Mouse (Mus musculus) kidney, adult 2 months (tissue): ENCODE results near the gene Ripor2. TPM values are rescaled to one million over a fixed set of nuclear protein-coding genes. Genes with fewer than 3 reads are reported as not detected.

Experiments
- DNase-seq: peaks from one replicate; pipeline ENCODE4 v3.0.0; 2021
- H3K27ac ChIP-seq: fragments of 200-500 bp; 2 replicates; pipeline ENCODE4 v1.5.1; 2012; ENCODE audit warnings: low read depth, low read length, control low read depth, inconsistent platforms; ENCODE audit not compliant: insufficient read depth
- H3K27me3 ChIP-seq: fragments of 200-500 bp; replicated peaks from 2 replicates; pipeline ENCODE4 v1.6.1; 2012; ENCODE audit warnings: mild to moderate bottlenecking, moderate library complexity, low read length, inconsistent platforms; ENCODE audit not compliant: control insufficient read depth, insufficient read depth
- H3K36me3 ChIP-seq: fragments of 200-500 bp; 2 replicates; pipeline ENCODE4 v1.6.1; 2012; ENCODE audit warnings: mild to moderate bottlenecking, moderate library complexity, low read length, inconsistent platforms; ENCODE audit not compliant: control insufficient read depth, insufficient read depth
- H3K4me1 ChIP-seq: fragments of 200-500 bp; 2 replicates; pipeline ENCODE4 v1.6.1; 2011; ENCODE audit warnings: low read length; ENCODE audit not compliant: control insufficient read depth, insufficient read depth
- H3K4me3 ChIP-seq: fragments of 200-500 bp; 2 replicates; pipeline ENCODE4 v1.5.1; 2011; ENCODE audit warnings: mild to moderate bottlenecking, low read depth, low read length, control low read depth; ENCODE audit not compliant: insufficient read depth
- CTCF ChIP-seq: fragments of 200-500 bp; conservative IDR thresholded peaks from 2 replicates; pipeline ENCODE4 v1.5.1; 2011; ENCODE audit warnings: low read depth, mild to moderate bottlenecking, control low read depth, low read length, moderate library complexity, mixed read lengths; ENCODE audit not compliant: insufficient read depth, insufficient read length
- POLR2A ChIP-seq: fragments of 200-500 bp; IDR thresholded peaks from one replicate; pipeline ENCODE4 v1.6.1; 2011; ENCODE audit warnings: low read depth, low read length, control low read depth
- WGBS: fragments of 180-500 bp; shearing (Covaris S2); methylation state at CpG from one replicate; pipeline ENCODE4 v1.1.7; 2018; 5-methylcytosine and 5-hydroxymethylcytosine counted together
- polyA plus RNA-seq: library from polyadenylated mRNA; depleted of rRNA; stranded (reverse); fragments of >200 nt; gene quantifications from 2 replicates; pipeline ENCODE4 v1.2.3, GENCODE M21; 2012

The Ripor2 gene
- polyA plus RNA-seq, 1 experiment = 3.7 TPM

DNA sequence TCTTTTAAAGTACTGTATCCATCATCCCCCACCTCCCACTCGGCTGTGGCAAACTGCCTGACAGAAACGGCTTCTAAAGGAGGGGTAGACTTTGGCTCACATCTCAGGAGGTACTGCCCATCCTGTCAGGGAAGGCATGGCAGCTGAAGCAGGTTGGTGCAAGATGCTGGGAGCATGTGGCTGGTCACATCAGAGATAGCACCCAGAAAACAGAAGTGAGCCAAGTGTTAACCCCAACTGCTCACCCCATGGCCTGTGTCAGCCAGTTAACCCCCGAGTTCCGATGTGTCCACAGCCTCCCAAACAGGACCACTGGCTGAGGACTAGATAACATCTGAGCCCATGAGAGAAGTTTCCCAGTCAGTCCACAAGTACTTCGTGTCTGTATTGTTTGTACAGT is 133.6 kb downstream of the Ripor2 start:
- Histone ChIP-seq H3K36me3 (no peaks in the 10 kb centered on the region), H3K27me3 (no peaks in the 10 kb centered on the region), H3K27ac (no peak overlapping the region), H3K4me1 (0 out of 2 replicates have a peak, but pooled peaks cover 3% of the 10 kb centered on the region), H3K4me3 (no peak overlapping the region)
- DNase-seq = no peak
- WGBS = 66% methylated on average over 5 of the region's 5 CpGs
- TF ChIP-seq CTCF (no peak), POLR2A (no peak)

DNA sequence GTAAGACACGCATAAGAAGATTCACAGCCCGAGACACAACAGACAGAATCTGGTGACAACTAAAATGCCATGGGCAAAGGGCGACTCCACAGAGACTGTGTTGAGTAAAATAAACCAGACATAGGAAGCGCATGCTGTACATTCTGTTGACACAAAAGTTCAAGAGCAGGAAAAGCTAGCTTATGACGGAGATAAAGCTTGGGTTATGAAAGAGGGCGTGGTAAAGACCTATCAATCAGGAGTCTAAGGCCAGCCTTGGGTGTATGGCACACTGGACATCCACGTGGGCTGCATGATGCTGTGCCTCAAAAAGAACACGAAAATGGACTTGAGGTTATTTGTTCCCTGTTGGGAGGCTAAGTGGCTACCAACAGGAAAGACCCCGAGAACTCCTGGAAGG is 134.5 kb downstream of the Ripor2 start:
- TF ChIP-seq CTCF (no peak), POLR2A (no peak)
- H3K27me3 ChIP-seq = no peaks in the 10 kb centered on the region
- no peak for DNase-seq
- WGBS = 81% methylated on average over 9 of the region's 9 CpGs
- no peak overlapping the region for H3K4me3 ChIP-seq
- no peaks in the 10 kb centered on the region for H3K36me3 ChIP-seq
- H3K4me1 ChIP-seq = 0 out of 2 replicates have a peak, but pooled peaks cover 3% of the 10 kb centered on the region
- H3K27ac ChIP-seq = no peak overlapping the region

DNA sequence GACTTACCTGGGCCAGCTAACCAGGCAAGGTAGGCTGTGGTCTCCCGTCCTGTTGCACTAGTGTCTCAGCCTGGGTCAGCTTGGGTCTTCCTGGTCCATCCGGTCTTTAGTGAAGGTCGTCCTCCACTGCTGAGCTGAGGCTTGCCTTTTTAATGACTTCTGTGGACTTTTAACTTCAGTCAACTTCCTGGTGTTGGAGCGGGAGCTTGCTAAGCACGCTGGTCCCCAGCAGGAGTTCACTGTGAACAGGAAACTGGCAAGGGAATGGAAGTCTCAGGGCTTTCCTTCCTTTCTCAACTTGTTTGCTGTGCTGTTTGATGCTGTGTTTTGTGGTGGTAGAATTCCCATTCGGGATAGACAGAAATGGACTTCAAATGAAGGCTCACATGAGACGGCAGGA is 135.7 kb downstream of the Ripor2 start:
- WGBS = 43% methylated on average over 7 of the region's 7 CpGs
- H3K27me3 ChIP-seq = no peaks in the 10 kb centered on the region
- 0 out of 2 replicates have a peak, but pooled peaks cover 3% of the 10 kb centered on the region for H3K4me1 ChIP-seq
- DNase-seq = no peak
- no peak overlapping the region for H3K4me3 ChIP-seq
- TF ChIP-seq POLR2A = no peak
- no peak for TF ChIP-seq CTCF
- H3K36me3 ChIP-seq = no peaks in the 10 kb centered on the region
- no peak overlapping the region for H3K27ac ChIP-seq

DNA sequence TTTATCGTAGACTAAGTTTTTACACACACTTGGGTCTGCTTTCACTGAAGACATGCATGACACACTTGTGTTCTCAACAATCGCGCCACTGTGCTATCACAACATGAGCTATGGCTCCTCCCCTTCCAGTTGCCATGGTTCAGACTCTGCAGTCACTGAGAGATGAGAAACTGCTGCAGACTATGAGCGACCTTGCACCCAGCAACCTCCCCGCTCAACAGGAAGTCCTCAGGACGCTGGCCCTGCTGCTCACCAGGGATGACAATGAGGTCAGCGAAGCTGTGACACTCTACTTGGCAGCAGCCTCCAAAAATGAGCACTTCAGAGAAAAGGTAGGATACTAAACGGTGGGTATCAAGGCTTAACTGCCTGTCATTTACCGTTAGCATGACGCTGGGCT is 139.5 kb downstream of the Ripor2 start:
- H3K36me3 ChIP-seq = no peaks in the 10 kb centered on the region

DNA sequence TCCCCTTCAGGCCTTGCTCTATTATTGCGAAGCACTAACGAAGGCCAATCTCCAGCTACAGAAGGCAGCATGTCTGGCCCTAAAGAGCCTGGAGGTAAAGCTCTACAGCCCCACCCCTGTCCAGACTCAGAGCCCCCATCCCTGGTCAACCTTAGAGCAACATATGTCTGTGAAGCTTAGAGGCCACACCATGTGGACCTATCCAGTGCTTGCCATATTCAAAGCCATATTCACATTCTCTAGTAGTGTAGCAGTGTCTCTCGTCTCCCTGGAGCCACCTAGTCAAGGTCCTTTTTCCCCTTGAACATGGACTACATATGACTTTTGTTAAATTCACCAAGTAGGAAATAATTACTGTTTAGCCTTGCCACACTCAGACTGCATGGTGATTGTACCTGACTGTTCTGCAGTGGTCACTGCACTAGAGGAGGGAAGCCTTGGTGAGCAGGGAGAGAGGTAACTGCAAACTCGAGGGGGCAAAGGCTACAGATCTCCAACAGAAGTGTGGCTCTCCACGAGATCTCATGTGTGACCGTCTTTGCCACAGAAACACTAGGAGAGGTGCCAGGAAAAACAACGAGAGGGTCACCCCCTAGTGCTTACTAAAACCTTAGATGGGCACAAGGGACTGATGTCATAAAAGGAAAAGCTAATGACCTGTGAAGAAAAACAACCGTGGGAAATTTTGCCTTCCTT is 141.9 kb downstream of the Ripor2 start:
- Histone ChIP-seq H3K27me3 (no peaks in the 10 kb centered on the region), H3K4me3 (no peak overlapping the region), H3K36me3 (no peaks in the 10 kb centered on the region), H3K4me1 (peaks cover 5% of the 10 kb centered on the region; the same call in 1 of the 2 replicates), H3K27ac (no peak overlapping the region)
- 37% methylated on average over 8 of the region's 8 CpGs for WGBS
- no peak for TF ChIP-seq CTCF
- peak; percentile 59 for DNase-seq

More for the DNA sequence above, 139.5 kb downstream of the Ripor2 start:
- peaks cover 8% of the 10 kb centered on the region; the same call in 1 of the 2 replicates for H3K4me1 ChIP-seq
- peak; percentile 15 for DNase-seq
- 72% methylated on average over 10 of the region's 10 CpGs for WGBS
- TF ChIP-seq CTCF = no peak
- TF ChIP-seq POLR2A = no peak
- no peak overlapping the region for H3K4me3 ChIP-seq
- no peaks in the 10 kb centered on the region for H3K27me3 ChIP-seq
- no peak overlapping the region for H3K27ac ChIP-seq

DNA sequence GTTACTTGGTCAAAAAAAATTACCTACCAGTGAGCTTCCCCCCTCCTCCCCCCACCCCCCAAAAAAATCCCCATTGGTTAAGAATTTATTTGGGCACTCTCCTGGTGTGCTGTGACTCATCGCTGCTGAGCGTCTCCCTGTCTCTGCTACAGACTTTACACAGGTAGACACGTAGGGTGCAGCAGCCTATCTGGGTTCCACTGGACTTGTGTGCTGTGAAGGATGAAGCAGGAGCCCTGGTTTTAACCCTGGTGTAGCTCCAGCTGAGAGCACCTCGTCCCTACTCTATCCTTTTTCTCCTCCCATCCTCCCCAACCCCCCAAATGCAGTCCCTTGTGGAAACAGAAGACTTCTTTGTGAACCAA is 142.4 kb downstream of the Ripor2 start:
- Histone ChIP-seq H3K4me1 (peaks cover 5% of the 10 kb centered on the region; the same call in 1 of the 2 replicates), H3K27me3 (no peaks in the 10 kb centered on the region), H3K4me3 (no peak overlapping the region), H3K27ac (no peak overlapping the region), H3K36me3 (no peaks in the 10 kb centered on the region)
- WGBS = 32% methylated on average over 4 of the region's 4 CpGs
- no peak for DNase-seq
- TF ChIP-seq POLR2A = no peak
- no peak for TF ChIP-seq CTCF

DNA sequence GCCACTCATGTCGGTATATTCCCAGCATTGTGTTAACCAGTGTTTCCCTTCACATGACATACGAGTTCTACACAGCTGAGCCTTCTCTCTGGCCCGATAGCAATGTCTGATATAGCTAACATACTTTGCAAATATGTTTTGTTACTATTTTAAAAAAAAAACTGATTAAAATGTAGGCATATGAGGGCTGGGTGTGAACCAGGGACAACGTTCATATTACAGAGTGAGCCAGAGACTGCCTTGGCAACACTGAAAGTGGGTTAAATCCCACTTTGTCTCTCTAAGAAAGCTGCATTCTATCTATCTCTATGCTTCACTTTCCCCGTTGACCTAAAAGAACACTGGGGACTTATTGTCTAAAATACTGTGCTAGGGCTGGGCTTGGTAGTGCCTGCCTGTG is 147.1 kb downstream of the Ripor2 start:
- Histone ChIP-seq H3K27ac (no peak overlapping the region), H3K4me3 (no peak overlapping the region), H3K36me3 (no peaks in the 10 kb centered on the region), H3K4me1 (no peaks in the 10 kb centered on the region), H3K27me3 (no peaks in the 10 kb centered on the region)
- TF ChIP-seq POLR2A (no peak), CTCF (no peak)
- no peak for DNase-seq
- WGBS = 90% methylated on average over 5 of the region's 5 CpGs
